Mouse (Mus musculus): ENCODE data around the gene Slc7a15.

Slc7a15 gene

DNA sequence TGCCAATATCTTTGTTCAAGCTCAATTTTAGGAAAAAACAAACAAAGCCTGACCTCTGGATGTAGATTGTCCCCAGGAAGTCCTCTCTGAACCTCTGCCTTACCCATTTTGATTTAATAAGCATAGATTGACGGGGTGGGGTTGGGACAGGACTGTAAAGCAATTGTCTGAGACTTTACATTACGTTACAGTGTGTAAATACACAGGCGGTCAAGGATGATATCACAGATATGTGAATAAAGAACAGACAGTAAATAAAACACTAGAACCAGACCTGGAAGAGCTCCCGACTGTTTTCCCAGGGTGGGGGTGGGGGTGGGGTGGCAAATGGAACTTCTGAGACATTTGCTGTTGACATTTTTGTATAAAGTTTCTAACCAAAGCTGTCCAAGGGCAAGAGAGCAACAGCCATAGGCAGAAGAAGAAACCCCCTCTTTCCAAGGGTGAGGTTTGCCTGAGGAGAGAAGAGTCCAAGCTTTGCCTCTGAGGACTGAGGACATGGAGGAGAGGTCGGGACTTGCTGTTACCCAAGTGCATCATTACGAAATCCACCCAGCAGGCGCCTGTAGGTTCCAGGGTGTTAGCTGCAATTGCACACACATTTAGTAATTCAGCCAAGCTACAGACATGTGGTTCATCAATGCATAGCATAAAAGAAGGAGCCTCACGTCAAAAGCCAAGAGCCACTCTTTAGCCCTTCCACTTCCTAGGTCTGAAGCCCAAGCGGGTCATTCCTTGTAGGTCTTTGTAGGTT lies 91.7 kb downstream of the Slc7a15 start:
- DNase-seq (ENCODE audit: low spot score): no peak

DNA sequence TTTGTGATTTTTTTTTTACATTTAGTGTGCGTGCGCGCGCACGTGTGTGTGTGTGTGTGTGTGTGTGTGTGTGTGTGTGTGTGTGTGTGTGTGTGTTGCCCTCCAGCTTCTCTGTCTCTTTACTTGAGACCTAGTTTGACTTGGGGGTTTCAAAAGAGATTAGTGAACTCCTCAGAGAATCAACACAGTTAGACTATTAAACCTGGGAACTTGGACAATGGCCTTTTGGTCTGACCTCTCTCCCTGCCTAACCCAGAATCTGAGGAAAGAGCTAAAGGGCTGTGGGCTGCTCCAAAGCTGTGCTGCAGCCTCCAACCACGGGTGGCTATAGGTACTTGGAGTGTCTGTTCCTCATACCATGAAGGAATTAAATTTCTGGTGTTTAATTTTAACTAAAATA lies 94.7 kb downstream of the Slc7a15 start:
- no peak for DNase-seq (ENCODE audit: low spot score)

GRCm38 (mm10) chr12:8502546-8502945 lies 96.3 kb downstream of the Slc7a15 start:
- no peak for DNase-seq (ENCODE audit: low spot score)

- no peak for DNase-seq (ENCODE audit: low spot score)
These were observed 97.1 kb downstream of the Slc7a15 start for GRCm38 (mm10) chr12:8501571-8502305.

- DNase-seq (ENCODE audit: low spot score): no peak
These were observed 98.0 kb downstream of the Slc7a15 start for GRCm38 (mm10) chr12:8500597-8501570.

- peak; percentile 95 for DNase-seq (ENCODE audit: low spot score)
These were observed 98.8 kb downstream of the Slc7a15 start, which contains the start of gene Rhob for GRCm38 (mm10) chr12:8499871-8500596. Gene Rhob, minus strand, starts transcription at chr12:8500009.

GRCm38 (mm10) chr12:8499001-8499870 lies 99.6 kb downstream of the Slc7a15 start:
- peak; percentile 63 for DNase-seq (ENCODE audit: low spot score)

DNA sequence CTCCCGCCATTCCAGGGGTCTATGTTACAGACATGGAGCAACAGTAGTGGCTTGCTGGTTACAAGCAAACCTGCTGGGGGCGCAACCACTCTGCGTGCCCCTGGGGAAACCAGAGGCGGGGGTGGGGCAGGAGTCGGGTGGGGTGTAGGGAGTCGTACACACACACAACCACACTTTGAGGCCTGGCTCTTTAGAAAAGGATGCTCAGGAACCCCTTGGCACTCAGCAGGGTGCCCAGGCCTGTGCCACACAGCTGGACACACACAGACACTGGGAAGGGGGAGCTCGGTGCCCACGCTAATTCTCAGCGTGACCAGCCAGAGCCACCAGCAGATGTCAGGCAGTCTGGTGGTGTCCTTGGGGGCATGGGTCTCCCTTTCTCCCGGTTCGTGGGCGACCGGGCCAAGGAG lies 100.3 kb downstream of the Slc7a15 start:
- peak; percentile 15 for DNase-seq (ENCODE audit: low spot score)

- no peak for DNase-seq (ENCODE audit: low spot score)
These were observed 100.7 kb downstream of the Slc7a15 start for GRCm38 (mm10) chr12:8498148-8498571.

- no peak for DNase-seq (ENCODE audit: low spot score)
These were observed 101.6 kb downstream of the Slc7a15 start for GRCm38 (mm10) chr12:8497314-8497706.

- DNase-seq (ENCODE audit: low spot score): no peak
These were observed 102.1 kb downstream of the Slc7a15 start for GRCm38 (mm10) chr12:8496679-8497313.

DNA sequence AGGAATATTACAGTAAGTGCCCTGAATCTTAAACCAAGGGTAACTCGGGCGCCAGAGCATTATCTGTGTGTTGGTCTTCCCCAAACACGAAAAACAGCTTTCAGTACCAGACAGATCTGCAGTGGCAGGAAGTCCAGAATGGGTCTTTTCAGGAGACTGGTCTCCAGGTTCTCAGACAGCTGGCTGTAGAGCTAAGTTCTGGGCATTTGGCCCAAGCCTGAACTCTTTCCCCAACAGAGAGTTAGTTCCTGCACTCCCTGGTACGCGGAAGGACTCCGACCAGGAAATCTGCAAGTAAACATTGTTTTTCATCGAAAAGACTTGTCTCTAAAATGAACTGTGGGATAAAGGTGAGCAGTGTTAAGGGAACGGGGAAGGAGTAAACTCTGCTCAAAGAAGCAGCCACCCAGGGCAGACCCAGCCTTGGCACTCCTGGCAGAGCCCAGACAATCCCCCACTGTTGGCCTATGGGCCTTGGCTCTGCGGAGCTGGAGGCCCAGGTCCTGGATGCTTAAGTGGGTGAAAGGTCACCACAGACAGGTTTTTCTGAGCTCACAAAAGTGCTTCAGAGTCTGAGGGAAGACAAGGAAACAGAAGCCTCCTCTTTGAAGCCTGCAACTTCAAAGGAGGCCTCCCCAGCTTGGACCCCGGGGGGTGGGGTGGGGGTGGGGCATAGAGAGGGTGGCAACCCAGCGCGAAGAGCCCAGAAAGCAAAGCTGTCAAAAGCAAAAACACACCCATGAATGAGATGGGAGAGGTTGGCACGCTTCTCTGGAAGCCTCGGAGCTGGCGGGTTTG lies 102.8 kb downstream of the Slc7a15 start:
- DNase-seq (ENCODE audit: low spot score): peak; percentile 50

GRCm38 (mm10) chr12:8494675-8495074 lies 104.2 kb downstream of the Slc7a15 start:
- DNase-seq (ENCODE audit: low spot score): no peak

GRCm38 (mm10) chr12:8493386-8493785 lies 105.5 kb downstream of the Slc7a15 start:
- no peak for DNase-seq (ENCODE audit: low spot score)

DNA sequence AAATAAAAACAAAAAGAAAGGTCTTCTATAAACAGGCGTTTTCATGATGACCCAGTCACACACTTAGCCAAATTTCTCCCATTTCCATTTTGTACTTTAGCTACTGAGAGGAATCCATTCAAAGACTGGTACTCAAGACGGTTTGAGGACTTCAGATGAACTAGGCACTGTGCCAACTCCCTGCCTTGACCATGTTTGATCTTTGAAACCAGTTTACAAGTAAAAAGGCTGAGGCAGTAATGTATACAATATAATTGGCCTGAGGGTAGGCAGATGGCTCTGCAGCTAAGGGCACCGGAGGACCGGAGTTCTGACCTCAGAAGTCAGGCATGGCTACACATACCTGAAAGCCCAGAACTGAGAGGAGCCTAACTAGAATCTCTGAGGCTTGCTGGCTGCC lies 109.8 kb downstream of the Slc7a15 start:
- DNase-seq (ENCODE audit: low spot score): no peak

DNA sequence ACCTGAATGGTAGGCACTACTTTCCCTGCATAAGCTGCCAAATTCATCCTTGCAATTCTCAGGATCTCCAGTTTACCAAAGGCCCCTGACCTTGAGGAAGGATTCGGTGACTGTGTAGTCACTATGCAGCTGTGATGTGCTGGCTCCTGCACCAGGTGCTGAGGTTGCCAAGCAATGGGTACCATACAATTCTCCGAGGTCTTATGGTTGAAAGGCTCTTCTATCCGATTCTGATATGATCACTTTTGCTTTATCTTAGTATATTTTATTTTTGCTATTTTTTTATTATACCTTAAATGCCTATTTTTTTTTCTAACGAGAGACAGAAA lies 110.2 kb downstream of the Slc7a15 start:
- no peak for DNase-seq (ENCODE audit: low spot score)

- no peak for DNase-seq (ENCODE audit: low spot score)
These were observed 110.8 kb downstream of the Slc7a15 start for GRCm38 (mm10) chr12:8487959-8488651.

- DNase-seq (ENCODE audit: low spot score): no peak
These were observed 111.6 kb downstream of the Slc7a15 start for GRCm38 (mm10) chr12:8487281-8487680.

GRCm38 (mm10) chr12:8485247-8485646 lies 113.6 kb downstream of the Slc7a15 start:
- DNase-seq (ENCODE audit: low spot score): no peak

Data from testis, postnatal 14 days (tissue).